Mouse (Mus musculus) embryonic facial prominence, embryonic 13.5 days (tissue): ENCODE data around the gene Mettl24. TPM values are rescaled to one million over a fixed set of nuclear protein-coding genes. Genes with fewer than 3 reads are reported as not detected.
A peak's percentile ranks its signal among the peaks of the same experiment; 100 is the strongest.

Experiments
- ATAC-seq: fragments of 200-750 bp; cut with Nextera tagmentation; 2 replicates; pipeline ENCODE4 v1.8.0; 2017; ENCODE audit warnings: low read depth; ENCODE audit not compliant: insufficient number of reproducible peaks, insufficient read depth, low FRiP score, low TSS enrichment
- H3K27ac ChIP-seq: fragments of 300-500 bp; sonication (generic); 2 replicates; pipeline ENCODE4 v1.5.1; 2015; ENCODE audit warnings: moderate library complexity, mild to moderate bottlenecking, inconsistent platforms
- H3K27me3 ChIP-seq: fragments of 300-500 bp; sonication (generic); 2 replicates; pipeline ENCODE4 v1.6.1; 2015; ENCODE audit warnings: mild to moderate bottlenecking, inconsistent platforms
- H3K36me3 ChIP-seq: fragments of 300-500 bp; sonication (generic); 2 replicates; pipeline ENCODE4 v1.6.1; 2015; ENCODE audit warnings: mild to moderate bottlenecking, inconsistent platforms
- H3K4me1 ChIP-seq: fragments of 300-500 bp; sonication (generic); 2 replicates; pipeline ENCODE4 v1.6.1; 2015; ENCODE audit warnings: inconsistent platforms
- H3K4me2 ChIP-seq: fragments of 300-500 bp; sonication (generic); 2 replicates; pipeline ENCODE4 v1.6.1; 2015; ENCODE audit warnings: moderate library complexity, mild to moderate bottlenecking, inconsistent platforms
- H3K4me3 ChIP-seq: fragments of 300-500 bp; sonication (generic); 2 replicates; pipeline ENCODE4 v1.5.1; 2015; ENCODE audit warnings: mild to moderate bottlenecking, inconsistent platforms
- H3K9ac ChIP-seq: fragments of 300-500 bp; sonication (generic); 2 replicates; pipeline ENCODE4 v1.6.1; 2015; ENCODE audit warnings: mild to moderate bottlenecking, inconsistent platforms
- H3K9me3 ChIP-seq: fragments of 300-500 bp; sonication (generic); 2 replicates; pipeline ENCODE4 v1.6.1; 2016; ENCODE audit warnings: inconsistent platforms
- WGBS: fragments of 180-500 bp; shearing (Covaris S2); methylation state at CpG from one replicate; pipeline ENCODE4 v1.1.7; 2015; ENCODE audit warnings: mixed read lengths; 5-methylcytosine and 5-hydroxymethylcytosine counted together
- polyA plus RNA-seq: library from polyadenylated mRNA; unstranded; fragments of >200 nt; fragmentation: Nextera tagmentation; extraction: Ambion mirVana; gene quantifications from 2 replicates; pipeline ENCODE4 v1.2.1, GENCODE M21; 2015

Mettl24 gene
- polyA plus RNA-seq, 1 experiment from 2014 or later: 2.0 TPM

DNA sequence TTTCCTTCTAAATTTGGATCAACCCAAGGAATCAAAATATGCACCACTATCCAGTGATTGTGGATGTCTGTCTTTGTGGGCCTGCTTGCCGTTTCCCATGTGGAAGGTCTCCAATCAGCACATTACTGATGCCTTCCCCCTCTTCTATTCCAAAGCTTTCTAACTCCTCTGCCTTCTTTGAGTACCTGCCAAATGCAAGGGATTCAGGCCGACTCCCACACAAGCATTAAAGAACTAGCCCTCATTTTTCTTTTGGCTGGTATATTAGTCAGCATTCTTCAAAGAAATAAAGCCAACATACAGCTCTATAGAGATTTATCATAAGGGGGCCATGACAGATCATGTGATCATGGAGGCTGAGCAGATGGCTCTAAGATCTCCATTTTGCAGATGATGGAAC is 31.4 kb upstream of the Mettl24 start:
- Histone ChIP-seq H3K4me3 (no peak overlapping the region), H3K9ac (no peak overlapping the region), H3K4me1 (no peaks in the 10 kb centered on the region), H3K36me3 (no peaks in the 10 kb centered on the region), H3K4me2 (no peak overlapping the region), H3K27me3 (no peaks in the 10 kb centered on the region), H3K9me3 (no peaks in the 10 kb centered on the region), H3K27ac (no peak overlapping the region)
- 82% methylated on average over 2 of the region's 2 CpGs for WGBS
- ATAC-seq: no peak

DNA sequence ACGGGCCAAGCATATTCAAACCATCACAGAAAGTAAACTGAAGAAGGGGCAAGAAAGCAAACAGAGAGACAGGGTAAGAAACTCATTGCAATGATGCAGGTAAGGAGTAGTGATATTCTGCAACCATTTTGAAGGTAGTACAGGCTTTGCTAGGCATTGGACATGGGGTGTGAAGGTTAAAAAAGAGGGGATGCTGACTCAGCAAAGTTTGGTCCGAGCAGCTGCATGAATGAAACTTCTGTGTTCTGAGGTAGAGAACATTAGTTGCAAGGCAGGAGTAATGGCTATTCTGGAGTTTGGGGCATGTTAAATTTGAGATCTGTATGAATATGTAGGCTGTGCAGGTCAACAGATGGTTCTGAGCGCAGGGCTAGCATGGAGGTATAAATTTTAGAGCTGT is 17.8 kb upstream of the Mettl24 start:
- no peaks in the 10 kb centered on the region for H3K9me3 ChIP-seq
- H3K27ac ChIP-seq: no peak overlapping the region
- no peak for ATAC-seq
- no peaks in the 10 kb centered on the region for H3K36me3 ChIP-seq
- no peaks in the 10 kb centered on the region for H3K4me1 ChIP-seq
- H3K9ac ChIP-seq: no peak overlapping the region
- no peak overlapping the region for H3K4me3 ChIP-seq
- no peaks in the 10 kb centered on the region for H3K27me3 ChIP-seq
- H3K4me2 ChIP-seq: no peak overlapping the region
- 83% methylated on average over 3 of the region's 3 CpGs for WGBS

DNA sequence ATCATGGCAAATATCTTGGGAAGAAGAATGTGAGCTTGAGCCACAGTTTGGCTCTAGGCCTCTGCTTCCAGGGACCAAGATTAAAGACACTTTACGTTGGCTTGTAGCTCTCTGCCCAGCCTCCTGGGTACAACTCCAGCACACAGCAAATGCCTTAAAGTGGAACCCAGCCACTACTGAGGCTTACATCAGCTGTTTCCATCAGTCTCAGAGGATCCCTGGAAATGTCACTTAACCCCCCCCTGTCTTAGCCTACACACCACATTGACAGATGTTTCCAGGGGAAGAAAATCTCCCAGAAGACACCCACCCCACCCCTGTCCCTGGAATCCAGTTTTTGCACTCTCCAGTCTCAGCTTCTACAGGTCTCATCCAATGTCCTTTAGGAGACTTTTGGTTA is 16.1 kb upstream of the Mettl24 start:
- 65% methylated on average over 1 of the region's 1 CpGs for WGBS
- H3K27me3 ChIP-seq: no peaks in the 10 kb centered on the region
- H3K27ac ChIP-seq: no peak overlapping the region
- H3K4me2 ChIP-seq: no peak overlapping the region
- H3K4me1 ChIP-seq: no peaks in the 10 kb centered on the region
- no peak overlapping the region for H3K4me3 ChIP-seq
- H3K9me3 ChIP-seq: no peaks in the 10 kb centered on the region
- H3K9ac ChIP-seq: no peak overlapping the region
- no peaks in the 10 kb centered on the region for H3K36me3 ChIP-seq
- ATAC-seq: no peak

DNA sequence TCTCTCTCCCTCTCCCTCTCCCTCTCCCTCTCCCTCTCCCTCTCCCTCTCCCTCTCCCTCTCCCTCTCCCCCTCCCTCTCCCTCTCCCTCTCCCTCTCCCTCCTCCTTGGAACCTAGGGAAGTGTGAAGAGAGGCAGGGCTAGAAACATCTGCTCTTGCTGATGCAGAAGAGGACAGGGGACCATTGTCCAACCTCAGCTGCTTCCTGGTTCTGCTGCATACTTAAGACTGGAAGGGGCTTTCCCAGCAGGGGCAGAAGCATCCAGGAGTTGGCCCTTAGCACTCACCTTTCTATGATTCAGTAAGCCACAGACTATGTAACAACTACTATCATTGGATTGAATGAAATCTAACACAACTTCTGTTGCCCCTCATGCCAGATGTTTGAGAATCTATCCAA is 14.4 kb upstream of the Mettl24 start:
- no peak overlapping the region for H3K9ac ChIP-seq
- H3K27ac ChIP-seq: no peak overlapping the region
- H3K4me2 ChIP-seq: no peak overlapping the region
- no peaks in the 10 kb centered on the region for H3K9me3 ChIP-seq
- no peak for ATAC-seq
- no peaks in the 10 kb centered on the region for H3K27me3 ChIP-seq
- no peak overlapping the region for H3K4me3 ChIP-seq
- H3K4me1 ChIP-seq: no peaks in the 10 kb centered on the region
- no peaks in the 10 kb centered on the region for H3K36me3 ChIP-seq

DNA sequence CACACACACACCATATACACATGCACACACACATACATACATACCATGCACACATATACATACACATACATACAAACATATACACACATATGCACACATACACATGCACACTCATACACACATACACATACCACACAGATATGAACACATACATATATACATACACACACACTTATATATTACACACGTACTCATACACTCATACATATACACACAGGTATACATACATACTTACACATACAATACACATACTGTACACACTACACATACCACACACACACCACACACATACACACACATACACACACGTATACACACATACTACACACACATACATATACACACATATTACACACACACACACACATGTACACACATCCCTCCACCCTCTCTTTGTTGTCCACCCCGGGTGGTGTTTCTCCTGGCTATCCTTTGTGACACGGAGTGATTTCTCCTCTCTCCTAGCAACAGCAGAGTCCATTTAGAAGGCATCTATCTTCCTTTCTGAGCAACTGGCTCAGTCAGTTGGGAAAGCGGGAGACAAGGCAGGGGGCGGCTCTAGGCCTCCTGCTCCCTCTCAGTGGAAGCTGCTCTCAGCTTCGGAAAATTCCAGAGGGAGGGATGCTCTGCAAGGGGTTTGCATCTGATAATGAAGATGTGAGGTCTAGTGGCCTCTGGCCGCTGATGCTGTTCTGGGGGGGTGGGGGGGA is 10.3 kb upstream of the Mettl24 start:
- WGBS: 61% methylated on average over 8 of the region's 8 CpGs
- no peak overlapping the region for H3K4me2 ChIP-seq
- ATAC-seq: peak; percentile 37; the same call in 1 of the 2 replicates
- H3K27me3 ChIP-seq: no peaks in the 10 kb centered on the region
- no peak overlapping the region for H3K9ac ChIP-seq
- peaks cover 8% of the 10 kb centered on the region for H3K4me1 ChIP-seq
- H3K9me3 ChIP-seq: no peaks in the 10 kb centered on the region
- H3K27ac ChIP-seq: no peak overlapping the region
- no peak overlapping the region for H3K4me3 ChIP-seq
- no peaks in the 10 kb centered on the region for H3K36me3 ChIP-seq

DNA sequence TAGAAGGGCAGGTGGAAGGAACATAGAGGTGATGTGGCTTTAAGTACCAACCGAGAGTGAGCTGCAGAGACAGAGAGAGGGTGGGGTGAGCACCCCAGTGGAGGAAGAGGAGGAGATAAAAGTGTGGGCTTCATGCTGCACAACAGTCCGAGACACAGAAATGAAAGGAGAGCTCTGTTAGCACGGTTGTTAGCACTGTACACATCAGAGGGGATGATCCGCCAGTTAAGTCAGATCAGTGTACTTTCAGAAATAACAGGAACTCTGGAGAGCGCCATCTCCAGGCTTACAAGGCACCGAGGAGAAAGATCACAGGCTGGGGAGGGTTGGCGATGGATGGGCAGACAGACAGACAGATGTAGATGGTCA is 9.8 kb upstream of the Mettl24 start:
- Histone ChIP-seq H3K9me3 (no peaks in the 10 kb centered on the region), H3K4me2 (no peak overlapping the region), H3K9ac (no peak overlapping the region), H3K27ac (no peak overlapping the region), H3K4me1 (peaks cover 8% of the 10 kb centered on the region), H3K27me3 (no peaks in the 10 kb centered on the region), H3K4me3 (no peak overlapping the region), H3K36me3 (no peaks in the 10 kb centered on the region)
- WGBS: 53% methylated on average over 7 of the region's 7 CpGs
- ATAC-seq: no peak

DNA sequence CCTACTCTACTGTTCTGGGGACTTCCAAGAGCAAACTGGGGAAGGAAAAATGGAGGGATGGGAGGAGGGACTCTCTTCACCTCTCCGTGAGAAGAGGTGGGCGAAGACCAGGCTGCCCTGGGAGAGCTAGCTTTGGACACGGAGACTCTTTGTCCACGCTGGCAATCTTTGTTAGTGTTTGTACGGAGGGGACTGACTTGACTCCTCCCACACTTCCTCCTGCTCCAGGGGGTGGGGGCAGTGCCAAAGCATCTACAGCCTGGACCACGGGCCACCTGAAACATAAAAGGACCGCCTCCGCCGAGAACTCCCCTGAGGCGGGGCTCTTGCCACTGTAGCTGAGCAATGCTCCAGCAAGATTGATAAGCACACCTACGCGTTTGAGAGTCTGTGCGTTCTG is 8.9 kb upstream of the Mettl24 start:
- H3K4me2 ChIP-seq: peak overlapping the region; percentile 59
- peak overlapping the region; percentile 49 for H3K9ac ChIP-seq
- H3K27ac ChIP-seq: no peak overlapping the region
- H3K4me3 ChIP-seq: peak overlapping the region; percentile 32
- peaks cover 8% of the 10 kb centered on the region for H3K4me1 ChIP-seq
- no peaks in the 10 kb centered on the region for H3K36me3 ChIP-seq
- 5% methylated on average over 13 of the region's 13 CpGs for WGBS
- H3K27me3 ChIP-seq: no peaks in the 10 kb centered on the region
- ATAC-seq: no peak
- H3K9me3 ChIP-seq: no peaks in the 10 kb centered on the region

DNA sequence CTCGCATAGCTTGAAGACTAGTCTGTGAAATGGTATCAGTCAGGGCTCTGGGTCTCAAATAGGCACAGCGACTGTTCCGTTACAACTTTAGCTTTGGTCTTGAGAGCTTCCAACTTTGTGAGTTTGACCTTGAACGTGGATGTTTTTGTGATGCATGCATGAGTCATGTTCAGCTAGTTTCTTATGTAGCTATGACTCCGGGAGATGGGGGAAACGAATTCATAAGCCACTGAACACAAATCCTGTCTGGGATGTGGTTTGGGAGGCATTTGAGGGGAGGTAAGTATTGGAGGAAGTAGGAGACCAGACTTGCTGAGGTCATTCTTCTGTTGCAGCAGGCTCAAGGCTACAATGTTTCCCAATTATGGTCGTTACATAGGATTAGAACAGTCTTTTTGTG is 7.2 kb upstream of the Mettl24 start:
- no peak overlapping the region for H3K27ac ChIP-seq
- H3K9me3 ChIP-seq: no peaks in the 10 kb centered on the region
- H3K27me3 ChIP-seq: no peaks in the 10 kb centered on the region
- ATAC-seq: no peak
- 77% methylated on average over 7 of the region's 7 CpGs for WGBS
- no peak overlapping the region for H3K9ac ChIP-seq
- H3K4me3 ChIP-seq: no peak overlapping the region
- no peak overlapping the region for H3K4me2 ChIP-seq
- H3K36me3 ChIP-seq: no peaks in the 10 kb centered on the region
- peaks cover 8% of the 10 kb centered on the region for H3K4me1 ChIP-seq

DNA sequence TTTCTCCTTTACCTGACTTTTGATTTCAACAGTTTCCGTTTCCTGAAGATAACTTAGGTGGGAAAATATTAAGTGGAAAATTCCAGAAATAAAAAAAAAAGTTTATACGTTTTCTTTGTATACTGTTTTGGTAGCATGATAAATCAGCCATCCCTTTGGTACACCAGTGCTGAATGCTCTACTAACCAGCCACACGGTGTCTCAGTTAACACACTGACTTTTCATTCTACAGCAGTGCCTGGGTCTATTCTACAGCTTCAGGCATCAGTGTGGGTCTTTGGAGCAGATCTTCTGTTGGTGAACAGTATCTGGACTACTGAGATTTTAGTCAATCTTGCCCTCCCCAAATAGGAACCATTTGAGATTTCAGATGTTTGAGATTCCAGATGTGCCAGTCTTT is 4.6 kb upstream of the Mettl24 start:
- Histone ChIP-seq H3K36me3 (no peaks in the 10 kb centered on the region), H3K4me3 (no peak overlapping the region), H3K9ac (no peak overlapping the region), H3K4me1 (peaks cover 8% of the 10 kb centered on the region), H3K27ac (no peak overlapping the region), H3K27me3 (no peaks in the 10 kb centered on the region), H3K9me3 (no peaks in the 10 kb centered on the region), H3K4me2 (no peak overlapping the region)
- ATAC-seq: no peak
- WGBS: 74% methylated on average over 3 of the region's 3 CpGs

DNA sequence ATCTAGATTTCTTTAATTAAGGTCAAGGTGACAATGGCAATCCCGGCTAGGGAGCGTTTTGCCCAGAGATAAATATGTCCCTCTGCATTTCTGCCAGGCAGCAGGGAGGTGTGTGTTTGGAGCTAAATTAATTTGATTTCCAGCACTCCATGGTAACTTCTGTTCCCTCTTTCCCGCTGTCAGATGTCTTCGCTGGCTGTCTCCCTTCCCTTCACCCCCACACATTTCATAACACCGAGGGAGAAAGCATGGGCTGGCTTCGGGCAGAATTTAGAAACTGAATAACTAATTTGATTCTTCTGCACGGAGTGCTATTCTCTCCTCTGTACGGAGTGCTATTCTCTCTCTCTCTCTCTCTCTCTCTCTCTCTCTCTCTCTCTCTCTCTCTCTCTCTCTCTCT is 612 bp upstream of the Mettl24 start:
- Histone ChIP-seq H3K36me3 (no peaks in the 10 kb centered on the region), H3K27me3 (peaks cover 4% of the 10 kb centered on the region; the same call in 1 of the 2 replicates), H3K4me2 (peak overlapping the region; percentile 98), H3K9me3 (no peaks in the 10 kb centered on the region), H3K4me1 (peaks cover 6% of the 10 kb centered on the region; the same call in 1 of the 2 replicates), H3K27ac (no peak overlapping the region), H3K4me3 (peak overlapping the region; percentile 66), H3K9ac (0 out of 2 replicates have a peak overlapping the region, but pooled peaks have one; percentile 80)
- 21% methylated on average over 8 of the region's 8 CpGs for WGBS
- no peak for ATAC-seq

DNA sequence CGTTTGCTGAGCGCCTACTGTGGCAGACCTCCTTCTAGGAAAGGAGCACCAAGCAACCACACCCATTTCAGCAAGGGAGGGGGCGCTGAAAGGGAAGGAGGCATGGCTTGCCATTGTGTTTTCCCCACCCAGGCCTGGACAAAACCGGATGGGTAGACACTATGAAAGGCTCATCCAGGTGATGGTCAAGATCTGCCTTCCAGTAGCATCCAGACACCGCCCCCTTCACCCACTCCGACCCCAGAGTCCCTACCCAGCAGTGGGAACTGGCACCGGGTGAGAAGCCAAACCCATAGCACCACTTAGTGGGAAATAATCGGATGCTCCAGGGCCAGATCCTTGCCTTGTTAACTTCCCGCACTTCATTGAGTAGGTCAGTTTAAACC is 779 bp downstream of the Mettl24 start:
- Histone ChIP-seq H3K9ac (peak overlapping the region; percentile 80; the same call in 1 of the 2 replicates), H3K4me2 (peak overlapping the region; percentile 98), H3K4me3 (peak overlapping the region; percentile 66), H3K36me3 (no peaks in the 10 kb centered on the region), H3K4me1 (peaks cover 6% of the 10 kb centered on the region; the same call in 1 of the 2 replicates), H3K27ac (no peak overlapping the region), H3K9me3 (no peaks in the 10 kb centered on the region), H3K27me3 (peaks cover 4% of the 10 kb centered on the region; the same call in 1 of the 2 replicates)
- peak; percentile 22; the same call in 1 of the 2 replicates for ATAC-seq
- WGBS: 57% methylated on average over 9 of the region's 9 CpGs

DNA sequence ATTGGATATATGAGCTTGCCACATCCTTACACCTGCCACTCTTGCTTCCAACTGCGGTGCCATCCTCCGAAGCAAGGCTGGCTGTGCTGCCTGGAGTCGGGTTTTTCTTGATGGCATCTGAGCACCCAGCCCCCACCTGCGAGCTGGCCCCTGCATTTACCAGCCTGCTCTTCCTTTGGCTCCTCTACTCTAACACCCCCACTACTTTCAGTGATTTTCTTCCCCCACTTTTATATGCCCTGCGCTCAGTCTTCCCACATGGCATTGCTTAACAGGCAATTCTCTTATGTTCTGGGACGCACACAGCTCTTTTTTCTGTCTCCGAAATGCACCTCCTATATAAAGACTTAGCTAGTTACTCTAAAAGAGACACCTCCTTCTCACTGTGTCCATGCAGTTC is 1.2 kb downstream of the Mettl24 start:
- no peak overlapping the region for H3K4me2 ChIP-seq
- WGBS: 84% methylated on average over 7 of the region's 7 CpGs

More for the DNA sequence above, 1.2 kb downstream of the Mettl24 start:
- H3K36me3 ChIP-seq: no peaks in the 10 kb centered on the region
- ATAC-seq: no peak
- H3K27me3 ChIP-seq: peaks cover 4% of the 10 kb centered on the region; the same call in 1 of the 2 replicates
- H3K4me1 ChIP-seq: peaks cover 6% of the 10 kb centered on the region; the same call in 1 of the 2 replicates
- no peak overlapping the region for H3K27ac ChIP-seq
- H3K9ac ChIP-seq: no peak overlapping the region
- H3K4me3 ChIP-seq: no peak overlapping the region
- no peaks in the 10 kb centered on the region for H3K9me3 ChIP-seq
